Mouse (Mus musculus) layer of hippocampus, adult 11-12 months (tissue): ENCODE results near the gene Cd70.
A peak's percentile ranks its signal among the peaks of the same experiment; 100 is the strongest.

Experiments used
- DNase-seq: peaks from one replicate; pipeline ENCODE4 v3.0.0; 2022; ENCODE audit warnings: low spot score

The Cd70 gene

GRCm38 (mm10) chr17:57098321-57098720, 51.3 kb downstream of the Cd70 start:
- no peak for DNase-seq

- peak; percentile 90 for DNase-seq
These were observed 53.0 kb downstream of the Cd70 start for GRCm38 (mm10) chr17:57096623-57096920.
